Mouse (Mus musculus) left cerebral cortex, adult 9 months (tissue): ENCODE measurements around the gene Nacad.

Experiments
- DNase-seq, 2 experiments: peaks; one replicate each; pipeline ENCODE4 v3.0.0; 2022; ENCODE audit warnings: low spot score in 2 of 2

Nacad gene

GRCm38 (mm10) chr11:6581560-6581959, 24.3 kb downstream of the Nacad start:
- no peak for DNase-seq

DNA sequence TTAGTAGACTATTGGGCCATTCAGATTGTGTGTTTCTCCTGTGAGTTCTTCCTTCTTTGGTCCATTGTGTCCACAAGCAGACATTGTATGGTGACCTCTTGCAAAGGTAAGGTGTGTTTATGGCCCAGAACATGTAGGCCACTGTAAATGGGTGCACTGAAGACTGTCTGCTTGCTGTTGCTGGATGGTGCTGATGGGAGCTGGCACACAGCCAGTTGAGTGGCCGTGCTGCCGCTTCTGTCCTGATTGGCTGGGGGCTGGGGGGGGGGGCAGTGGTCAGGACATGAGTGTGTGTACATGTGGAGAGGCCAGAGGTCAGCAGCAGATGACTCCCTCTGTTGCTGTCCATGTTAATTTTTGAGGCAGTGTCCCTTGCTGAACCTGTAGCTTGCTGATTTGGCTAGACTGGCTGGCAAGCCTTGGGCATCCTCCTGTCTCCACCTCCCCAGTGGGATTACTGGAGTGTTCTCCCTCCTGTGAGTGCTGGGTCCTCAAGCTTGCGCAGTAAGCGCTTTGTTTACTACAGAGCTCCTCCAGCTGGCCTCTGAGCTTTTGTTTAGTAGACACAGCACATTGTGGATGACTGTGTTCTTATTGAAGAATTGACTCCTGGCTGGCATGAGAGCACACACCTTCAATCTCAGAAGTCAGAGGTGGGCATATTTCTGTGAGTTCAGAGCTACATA, 25.6 kb downstream of the Nacad start:
- DNase-seq = no peak

GRCm38 (mm10) chr11:6579361-6579760, 26.5 kb downstream of the Nacad start:
- no peak for DNase-seq

DNA sequence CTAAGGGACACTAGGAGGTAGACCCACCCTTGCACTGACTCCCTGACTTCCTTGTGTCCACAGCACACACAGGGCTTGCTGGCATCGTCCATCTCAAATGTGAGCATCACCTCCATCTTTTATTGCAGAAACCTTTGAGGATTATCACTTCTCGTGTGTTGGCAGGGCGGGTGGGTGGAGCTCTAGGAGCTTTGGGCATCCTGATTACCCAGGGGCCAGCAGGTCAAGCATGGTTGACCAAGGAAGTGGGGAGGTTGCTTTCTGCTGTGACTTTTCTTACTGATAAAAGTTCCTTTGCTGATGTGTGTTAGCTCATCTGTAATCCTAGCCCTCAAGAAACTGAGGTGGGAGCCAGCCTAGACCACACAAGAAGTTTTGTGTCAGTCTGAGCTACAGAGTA, 29.7 kb downstream of the Nacad start:
- no peak for DNase-seq

GRCm38 (mm10) chr11:6569410-6569777, 36.5 kb downstream of the Nacad start:
- DNase-seq = no peak

DNA sequence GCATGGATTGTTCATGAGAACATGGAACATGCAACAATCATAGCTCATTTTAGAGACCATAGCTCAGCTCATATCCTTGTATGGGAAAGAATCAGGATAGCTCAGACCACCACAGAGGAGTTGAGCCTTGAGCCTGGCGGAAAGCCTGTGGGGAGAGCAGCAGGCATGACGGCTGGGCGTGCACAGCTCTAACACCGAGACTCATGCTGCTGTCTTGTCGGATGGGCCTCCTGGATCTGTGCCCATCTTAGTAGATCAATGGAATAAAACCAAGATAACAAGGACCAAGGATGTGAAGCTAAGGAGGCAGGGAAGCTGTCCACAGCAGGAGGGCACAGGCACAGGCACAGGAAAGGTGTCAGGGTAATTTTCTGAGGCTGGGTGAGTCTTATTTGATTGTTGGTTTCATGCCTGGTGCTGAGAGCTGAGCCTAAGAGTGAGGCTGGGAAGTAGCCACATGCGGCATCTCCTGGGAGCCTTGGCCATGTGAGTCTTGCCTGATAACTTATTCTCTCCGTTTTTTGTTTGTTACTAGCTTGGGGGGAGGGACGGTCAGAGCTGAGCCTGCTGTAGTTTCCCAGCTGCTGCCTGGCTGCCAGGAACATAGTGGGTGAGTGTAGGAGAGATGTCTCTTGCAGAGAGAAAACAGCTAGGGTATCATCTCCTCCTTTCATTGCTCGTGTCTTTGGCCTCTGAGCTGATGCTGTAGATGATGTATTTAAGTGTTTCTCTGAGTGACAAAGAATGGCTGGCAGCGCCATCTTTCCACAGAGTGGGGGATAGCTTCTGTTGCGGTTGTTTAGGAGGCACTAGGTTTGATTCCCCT, 37.1 kb downstream of the Nacad start:
- DNase-seq = peak in 1 of 2 experiments; percentile 53

- DNase-seq = no peak
These were observed 37.9 kb downstream of the Nacad start for GRCm38 (mm10) chr11:6567951-6568350.

GRCm38 (mm10) chr11:6566496-6566895, 39.4 kb downstream of the Nacad start:
- no peak for DNase-seq

GRCm38 (mm10) chr11:6563201-6563600, 42.7 kb downstream of the Nacad start:
- DNase-seq = no peak

DNA sequence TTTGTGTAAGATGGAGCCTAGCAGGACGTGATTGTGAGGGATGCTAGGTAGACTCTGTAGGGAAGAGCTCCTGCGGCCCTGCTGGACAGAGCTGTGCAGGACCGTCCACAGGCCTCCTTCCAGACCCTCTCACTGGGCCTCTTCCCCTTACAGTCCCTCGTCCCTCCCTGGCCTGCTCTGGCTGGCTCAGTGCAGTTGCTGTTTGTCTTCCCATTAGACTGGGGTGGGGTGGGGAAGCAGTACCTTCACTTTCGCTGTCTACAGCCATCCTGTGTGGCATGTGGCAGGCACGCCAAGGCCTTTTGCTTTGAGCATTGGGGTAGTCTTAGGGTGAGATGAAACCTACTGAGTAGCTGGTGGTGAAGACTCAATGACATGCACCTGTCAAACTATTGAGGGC, 43.5 kb downstream of the Nacad start:
- DNase-seq = no peak

- no peak for DNase-seq
These were observed 44.4 kb downstream of the Nacad start for GRCm38 (mm10) chr11:6561474-6561873.

GRCm38 (mm10) chr11:6560655-6561360, 45.0 kb downstream of the Nacad start:
- DNase-seq = no peak

- no peak for DNase-seq
These were observed 45.9 kb downstream of the Nacad start for GRCm38 (mm10) chr11:6559996-6560395.

DNA sequence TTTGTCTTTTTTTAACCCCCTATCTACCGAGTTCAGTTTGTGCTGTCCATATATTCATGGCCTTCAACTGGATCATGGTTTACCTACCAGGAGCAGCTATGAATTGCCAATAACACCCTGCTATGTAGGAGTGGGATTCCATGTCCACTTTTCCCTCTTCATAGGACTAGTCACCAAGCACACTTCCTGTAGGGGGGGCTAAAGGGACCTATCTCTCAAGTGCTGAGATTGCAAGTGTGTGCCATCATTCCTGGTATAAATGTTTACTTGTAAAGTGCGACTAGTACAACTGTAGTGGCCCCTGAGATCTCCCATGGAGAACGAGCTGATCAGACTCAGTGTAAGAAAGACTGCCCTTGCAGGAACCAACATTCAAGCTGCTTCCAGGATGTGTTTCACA, 47.6 kb downstream of the Nacad start:
- no peak for DNase-seq

DNA sequence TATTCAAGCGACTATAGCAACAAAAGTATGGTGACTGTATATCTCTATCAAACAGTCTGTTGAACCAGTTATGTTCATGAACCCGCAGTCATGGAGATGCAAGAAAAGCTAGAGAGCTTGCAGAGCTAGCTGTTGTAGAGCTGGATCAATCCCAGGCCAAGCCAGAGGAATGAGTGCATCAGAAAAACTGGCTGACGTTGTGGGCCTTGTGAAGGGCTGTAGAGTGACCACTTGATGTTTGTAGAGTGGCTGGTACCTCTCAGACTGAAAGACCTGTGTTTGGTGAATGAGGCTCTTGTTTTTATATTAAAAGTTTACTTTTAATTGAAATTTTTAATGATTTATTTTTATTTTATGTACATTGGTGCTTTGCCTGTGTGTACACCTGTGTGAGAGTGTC, 55.7 kb downstream of the Nacad start:
- no peak for DNase-seq

GRCm38 (mm10) chr11:6549770-6550169, 56.1 kb downstream of the Nacad start:
- no peak for DNase-seq
